Mouse (Mus musculus) spleen, postnatal 4 days (tissue): ENCODE results near the gene Islr2.

Experiments
- DNase-seq, 2 experiments: peaks; one replicate each; pipeline ENCODE4 v3.0.0; 2022; ENCODE audit warnings: low spot score in 2 of 2

Gene Islr2

DNA sequence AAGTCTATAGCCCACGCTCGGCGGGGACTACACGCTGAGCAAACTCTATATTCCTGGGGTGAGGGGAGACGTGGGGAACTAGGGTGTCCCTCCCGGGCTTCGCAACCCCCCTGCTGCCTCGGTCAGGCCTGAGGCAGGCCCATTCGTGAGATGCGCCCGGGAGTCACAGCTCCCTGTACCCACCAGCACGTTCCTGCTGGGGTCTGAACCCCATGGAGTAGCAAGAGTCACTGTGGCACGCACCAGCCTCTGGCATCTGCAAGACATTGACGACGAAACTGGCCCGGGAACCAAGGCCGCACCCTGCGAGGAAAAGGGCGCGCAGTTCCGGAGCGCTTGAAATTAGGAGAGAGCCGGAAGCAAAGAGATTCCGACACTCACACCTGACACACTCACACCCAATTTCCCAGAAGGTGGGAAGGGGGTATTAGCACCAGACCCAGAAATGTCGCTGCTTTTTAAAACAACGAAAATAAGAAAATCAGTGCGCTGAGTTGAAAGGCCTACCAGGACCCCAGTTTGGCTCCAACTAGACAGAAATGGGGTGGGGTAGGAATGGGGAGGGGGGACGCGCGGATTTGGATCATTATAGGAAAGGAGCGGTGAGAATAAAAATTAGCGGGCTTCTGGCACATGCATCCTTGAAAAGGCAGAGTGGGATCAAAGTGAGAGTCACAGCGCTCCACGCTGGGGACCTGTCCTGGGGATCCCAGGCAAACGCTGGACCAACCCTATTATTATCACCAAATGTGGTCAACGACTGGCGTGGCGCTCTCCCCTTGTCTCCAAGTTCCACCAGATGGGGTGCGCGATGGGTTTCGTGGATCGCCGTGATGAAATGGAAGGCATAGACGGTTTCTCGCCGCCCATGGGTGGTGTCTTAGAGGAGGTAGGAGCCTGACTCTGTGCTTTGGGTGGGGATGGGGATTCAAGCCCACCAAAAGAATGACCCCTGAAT is 7.2 kb downstream of the Islr2 start:
- peak in 1 of 2 experiments; percentile 64 for DNase-seq

DNA sequence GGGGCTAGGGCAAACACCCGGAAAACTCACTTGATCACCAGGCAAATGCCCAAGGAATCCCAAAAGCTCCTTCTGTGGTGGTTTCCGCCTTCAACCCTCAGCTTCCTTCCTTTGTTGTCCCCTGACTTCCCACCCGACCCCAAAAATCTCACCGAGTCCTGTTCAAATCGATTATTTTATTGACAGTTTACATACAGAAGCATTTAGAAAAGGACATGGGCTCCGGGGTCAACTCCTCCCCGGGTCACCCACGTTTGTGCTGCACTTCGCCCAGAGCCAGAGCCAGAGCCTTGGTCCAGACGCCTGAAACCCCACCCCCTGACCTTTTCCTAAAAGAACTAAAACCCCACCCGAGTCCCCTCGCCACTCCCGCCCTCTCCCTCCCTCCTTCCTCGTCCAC is 8.0 kb downstream of the Islr2 start:
- DNase-seq: no peak

DNA sequence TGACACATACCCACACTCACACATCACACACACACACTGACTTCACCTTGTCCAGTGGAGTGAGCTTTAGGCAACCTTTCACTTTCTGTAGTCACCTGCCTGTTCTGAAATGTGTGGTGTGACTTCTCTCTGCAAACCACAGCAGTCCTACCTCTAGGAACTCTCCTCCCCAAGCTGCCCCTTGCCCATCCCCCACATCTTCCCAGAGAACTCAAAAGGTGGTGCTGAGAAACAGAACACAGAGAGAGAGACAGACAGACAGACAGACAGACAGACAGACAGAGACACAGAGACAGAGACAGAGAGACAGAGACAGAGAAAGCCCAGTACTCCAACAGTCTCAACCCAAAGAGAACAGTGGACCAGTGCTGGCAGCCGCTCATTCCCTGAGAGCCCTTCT is 8.4 kb downstream of the Islr2 start:
- DNase-seq: no peak

DNA sequence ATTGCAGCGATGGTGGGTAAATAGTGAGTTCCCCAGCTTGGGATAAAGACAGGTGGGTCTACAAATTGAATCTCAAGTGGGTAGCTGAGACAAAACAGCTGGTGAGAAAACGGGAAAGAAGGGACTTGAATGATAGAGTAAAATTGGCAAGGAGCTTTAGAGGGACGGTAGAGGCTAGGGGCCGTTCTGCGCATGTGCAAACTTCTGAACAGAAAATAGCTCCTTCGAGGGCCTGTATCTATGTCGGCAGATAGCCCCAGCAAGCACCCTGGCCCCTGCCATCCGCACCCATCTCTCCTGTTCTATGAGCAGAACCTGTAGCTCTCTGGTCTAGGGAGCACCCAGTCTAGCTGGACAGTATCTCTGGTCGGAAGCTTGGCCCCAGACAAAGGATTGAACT is 9.9 kb downstream of the Islr2 start:
- DNase-seq: no peak

DNA sequence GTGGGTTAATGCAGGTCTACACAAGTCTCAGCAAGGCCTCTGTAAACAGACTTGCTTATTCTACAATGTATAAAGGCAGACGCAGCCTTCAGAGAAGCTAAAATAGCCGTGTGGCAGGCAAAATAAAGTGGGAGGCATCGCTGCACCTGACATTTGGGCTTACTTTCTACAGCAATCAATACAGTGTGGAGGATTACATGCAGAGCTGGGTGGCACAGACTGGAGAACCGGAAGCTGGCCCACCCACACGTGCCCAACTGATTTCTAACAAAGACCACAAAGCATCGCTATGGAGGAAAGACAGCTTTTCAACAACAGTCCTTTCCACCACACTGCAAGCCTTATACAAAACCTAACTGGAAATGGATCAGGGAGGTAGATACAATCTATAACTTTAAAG is 19.7 kb downstream of the Islr2 start:
- no peak for DNase-seq

DNA sequence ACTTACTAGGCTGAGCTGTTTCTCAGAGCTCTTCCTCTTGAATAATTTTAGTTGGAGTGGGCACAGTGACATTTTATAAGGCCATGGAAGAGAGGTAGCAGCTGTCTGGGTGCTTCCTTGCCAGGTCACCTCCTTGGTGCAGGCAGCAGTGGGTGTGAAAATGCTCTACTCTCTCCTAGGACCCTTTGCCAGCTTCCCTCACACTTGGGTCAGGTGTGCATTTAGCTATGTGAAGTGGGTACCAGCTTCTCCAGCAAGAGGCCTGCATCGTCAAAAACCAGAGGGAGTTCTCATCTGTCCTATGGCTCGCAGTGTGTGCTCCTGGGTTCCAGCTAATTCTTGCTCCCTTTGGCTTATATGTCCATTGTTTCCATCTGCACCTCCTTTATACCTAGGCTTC is 24.7 kb downstream of the Islr2 start:
- no peak for DNase-seq

DNA sequence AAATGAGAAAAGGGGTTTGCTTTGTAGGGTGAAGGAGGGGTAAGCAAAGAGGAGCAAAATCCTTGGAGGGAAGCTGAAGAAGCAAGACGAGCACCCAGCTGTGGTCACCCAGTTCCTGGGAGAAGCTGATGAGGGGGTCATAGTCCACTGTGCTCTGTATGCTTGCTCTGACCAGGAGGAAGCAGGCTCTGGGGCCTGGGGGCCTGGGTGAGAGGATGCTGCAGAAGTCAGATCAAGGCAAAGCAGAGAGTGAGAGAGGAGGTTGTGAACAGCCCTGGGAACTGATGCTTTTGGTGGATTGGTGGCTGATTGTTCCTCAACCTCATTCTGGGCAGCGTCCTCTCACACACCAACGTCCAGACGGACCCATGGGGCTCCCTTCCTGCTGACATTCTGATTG is 27.0 kb downstream of the Islr2 start:
- no peak for DNase-seq

DNA sequence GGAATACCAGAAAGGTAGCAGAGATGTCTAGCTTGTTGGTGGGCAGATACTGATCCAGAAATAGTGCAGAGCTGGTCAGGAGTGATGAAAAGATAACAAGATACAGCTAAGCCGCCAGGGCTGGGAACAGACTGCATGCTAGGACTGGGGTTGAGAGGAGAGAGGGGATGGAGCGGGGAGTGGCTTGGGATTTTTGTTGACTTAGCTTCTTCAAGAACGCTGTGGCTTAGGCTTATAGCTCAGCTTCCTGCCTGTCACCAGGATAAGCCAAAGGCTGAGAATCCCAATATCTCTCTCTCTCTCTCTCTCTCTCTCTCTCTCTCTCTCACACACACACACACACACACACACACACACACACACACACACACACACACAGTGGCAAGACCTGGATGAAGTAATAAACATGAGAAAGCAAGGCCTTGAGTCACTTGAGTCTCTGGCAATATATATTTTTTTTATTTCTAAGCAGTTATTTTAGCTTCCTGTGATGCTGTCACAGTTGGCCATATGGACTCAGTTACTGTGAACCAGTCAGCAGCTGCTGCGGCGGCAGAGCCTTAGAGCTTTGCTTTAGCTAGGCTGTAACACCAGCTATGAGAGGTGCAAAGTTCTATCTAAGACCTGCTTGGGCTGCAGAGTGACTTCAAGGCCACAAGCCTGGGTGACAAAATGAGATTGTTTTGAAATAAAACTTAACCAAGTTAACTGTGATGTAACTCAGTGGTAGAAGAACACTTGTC is 28.2 kb downstream of the Islr2 start:
- no peak for DNase-seq

DNA sequence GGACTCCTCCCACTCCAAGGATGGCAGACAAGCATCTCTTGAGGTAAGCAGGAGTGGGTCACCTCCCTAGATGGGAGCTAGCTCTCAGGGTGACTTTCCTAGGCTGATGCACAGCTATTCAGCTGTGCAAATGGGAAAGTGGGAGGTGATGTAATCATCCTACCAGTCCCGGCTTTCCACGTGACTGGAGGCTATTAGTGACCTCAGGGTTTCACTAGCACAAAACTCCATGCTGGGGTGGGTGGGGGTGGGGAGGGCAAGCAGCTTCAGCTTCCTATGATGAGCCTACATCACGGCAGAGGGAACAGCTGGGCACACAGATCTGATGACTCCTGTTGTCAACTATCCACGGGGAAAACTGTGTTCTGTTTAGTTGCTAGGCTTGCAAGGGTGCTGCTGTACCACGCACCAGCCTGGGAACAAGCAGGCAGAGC is 29.3 kb downstream of the Islr2 start:
- DNase-seq: no peak

DNA sequence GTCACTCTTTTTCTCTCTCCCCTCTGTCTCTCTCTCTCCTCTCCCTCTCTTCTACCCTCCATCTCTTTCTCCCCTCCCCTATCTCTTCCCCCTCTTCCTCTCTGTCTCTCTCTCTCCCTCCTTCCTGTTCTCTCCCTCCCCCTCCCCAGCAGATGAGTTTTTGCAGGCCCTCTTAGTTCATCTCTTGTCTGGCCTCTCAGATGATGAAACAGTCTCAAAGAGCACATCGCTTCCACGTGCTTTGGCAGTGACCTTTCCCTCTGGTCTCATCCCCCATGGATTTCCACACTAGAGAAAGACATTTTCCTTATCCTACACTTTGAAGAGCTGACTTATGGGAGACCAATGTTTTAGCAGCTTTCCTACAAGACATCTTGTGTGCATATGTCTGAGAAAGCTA is 31.3 kb downstream of the Islr2 start:
- no peak for DNase-seq

DNA sequence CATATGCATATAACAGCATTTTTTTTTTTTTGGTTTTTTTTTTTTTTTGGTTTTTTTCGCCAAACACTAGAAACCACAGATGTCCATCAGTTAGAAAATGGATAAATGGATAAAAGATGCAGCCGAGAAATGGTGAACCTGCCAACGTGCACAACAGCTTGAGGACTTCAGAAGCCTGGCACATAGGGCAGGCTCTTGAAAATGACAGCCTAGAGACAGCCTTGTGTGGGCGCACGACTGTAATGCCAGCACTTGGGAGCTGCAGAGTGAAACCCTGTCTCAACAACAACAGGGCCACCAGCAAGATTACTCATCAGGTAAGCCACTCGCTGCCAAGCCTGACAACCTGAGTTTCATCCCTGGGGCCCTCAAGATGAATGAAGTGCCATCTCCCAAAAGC is 34.7 kb downstream of the Islr2 start:
- DNase-seq: no peak

DNA sequence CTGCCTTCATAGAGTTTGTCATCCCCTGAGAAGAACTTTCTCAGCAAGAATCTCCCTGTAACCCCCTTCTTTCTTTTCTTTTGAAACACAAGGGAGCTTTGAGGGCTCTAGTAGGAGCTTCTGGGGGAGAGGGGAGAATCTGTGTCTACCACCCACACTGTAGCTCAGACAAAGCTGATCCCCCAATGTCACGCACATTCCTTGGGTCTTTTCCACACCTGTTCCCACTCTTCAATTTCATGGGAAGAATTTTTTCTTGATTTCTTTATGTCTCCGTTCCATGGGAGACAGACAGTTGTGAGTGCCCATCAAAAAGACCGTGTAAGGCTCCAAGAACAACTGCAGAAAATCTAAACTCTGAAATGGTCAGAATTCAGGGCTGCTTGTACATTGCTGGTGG is 35.2 kb downstream of the Islr2 start:
- DNase-seq: no peak

DNA sequence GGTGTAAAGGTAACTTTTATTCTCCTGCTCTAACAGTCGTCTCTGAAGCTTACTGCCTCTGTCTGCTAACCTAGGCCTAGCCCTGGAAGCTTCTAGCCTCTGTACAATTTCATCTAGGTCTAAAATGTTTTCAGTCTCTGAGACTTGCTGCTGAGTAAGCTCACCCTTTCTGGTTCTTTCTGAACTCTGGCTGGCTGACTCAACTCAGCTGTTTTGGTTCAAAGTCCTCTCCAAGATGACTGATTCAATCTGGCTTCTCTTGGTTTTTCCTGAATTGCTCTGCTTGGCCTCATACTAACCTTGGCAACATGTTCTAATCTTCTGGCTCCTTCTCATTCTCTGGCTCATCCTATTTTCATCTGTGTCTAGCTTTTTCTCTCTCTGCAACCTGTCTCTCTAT is 38.3 kb downstream of the Islr2 start:
- DNase-seq: no peak

DNA sequence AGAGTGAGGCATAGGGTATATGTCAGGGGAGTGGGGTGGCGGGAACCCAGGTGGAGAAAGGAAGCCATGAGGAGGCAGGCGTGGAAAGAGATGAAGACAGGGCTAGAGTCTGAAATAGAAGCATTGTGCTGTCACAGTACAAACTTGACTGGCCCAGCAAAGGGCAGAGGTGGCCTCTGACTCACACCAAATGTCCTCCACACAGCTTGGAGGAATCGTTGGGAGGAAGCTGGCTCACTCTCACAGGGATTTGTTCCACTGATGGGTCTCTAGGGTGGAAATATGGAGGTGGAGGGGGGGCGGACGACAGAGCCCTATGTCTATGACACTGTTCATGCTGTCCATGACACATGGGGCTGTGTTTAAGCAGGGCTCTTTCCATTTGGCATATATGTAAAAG is 41.0 kb downstream of the Islr2 start:
- DNase-seq: no peak

DNA sequence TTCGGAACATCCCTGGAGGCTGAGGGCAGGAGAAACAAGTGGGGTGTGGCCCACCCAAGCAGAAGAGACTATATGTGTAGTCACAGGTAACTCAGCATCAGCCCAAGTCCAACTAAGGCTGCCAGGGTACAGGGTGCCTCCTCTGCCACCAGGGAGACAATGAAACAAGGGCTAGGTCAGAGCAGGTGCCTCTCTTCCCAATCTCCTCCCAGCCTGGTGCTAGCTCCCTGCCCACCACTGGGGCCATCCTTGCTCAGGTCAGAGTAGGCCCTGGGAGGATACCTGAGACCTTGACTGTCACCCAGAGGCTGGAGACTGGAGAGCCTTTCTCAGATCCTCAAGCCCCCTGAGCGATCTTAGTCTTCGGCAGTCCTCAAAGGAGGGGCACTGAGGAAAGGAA is 41.9 kb downstream of the Islr2 start:
- DNase-seq: no peak

DNA sequence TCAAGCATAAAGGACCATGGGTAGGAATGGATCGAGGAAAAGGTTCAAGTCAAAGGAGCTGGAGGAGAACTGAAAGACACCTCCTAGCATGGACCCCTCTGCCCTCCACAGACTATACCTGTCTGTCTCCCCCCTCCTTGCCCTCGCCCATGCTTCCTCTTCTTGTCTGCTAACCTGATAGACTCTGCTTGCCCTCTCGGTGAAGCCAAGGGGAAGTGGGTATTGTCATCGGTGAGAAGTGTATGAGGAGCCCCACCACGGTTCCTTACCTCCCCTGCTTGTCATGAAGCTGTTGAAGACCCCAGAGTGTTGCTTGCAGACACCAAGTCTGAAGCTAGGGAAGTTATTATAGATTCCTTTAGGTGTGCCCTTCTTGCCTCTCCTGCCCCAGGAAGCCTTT is 43.8 kb downstream of the Islr2 start:
- no peak for DNase-seq

DNA sequence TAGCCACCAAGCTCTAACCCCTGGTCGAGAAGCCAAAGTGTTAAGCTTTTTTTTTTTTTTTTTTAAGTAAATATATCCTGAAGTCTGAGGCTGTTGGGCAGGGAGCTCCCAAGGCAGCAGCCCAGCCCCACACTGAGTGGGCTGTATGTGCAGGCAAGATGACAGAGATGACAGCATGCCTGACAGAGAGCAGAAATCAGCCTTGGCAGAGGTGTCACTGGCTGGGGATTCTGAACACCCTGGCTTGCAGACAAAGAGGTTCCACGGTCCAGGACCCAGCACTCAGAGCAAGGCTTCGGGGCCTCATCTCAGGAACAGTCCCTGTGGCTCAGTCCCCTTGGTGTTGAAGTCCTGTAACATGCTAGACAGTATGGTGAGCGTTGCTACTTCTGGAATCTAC is 44.3 kb downstream of the Islr2 start:
- DNase-seq: no peak

DNA sequence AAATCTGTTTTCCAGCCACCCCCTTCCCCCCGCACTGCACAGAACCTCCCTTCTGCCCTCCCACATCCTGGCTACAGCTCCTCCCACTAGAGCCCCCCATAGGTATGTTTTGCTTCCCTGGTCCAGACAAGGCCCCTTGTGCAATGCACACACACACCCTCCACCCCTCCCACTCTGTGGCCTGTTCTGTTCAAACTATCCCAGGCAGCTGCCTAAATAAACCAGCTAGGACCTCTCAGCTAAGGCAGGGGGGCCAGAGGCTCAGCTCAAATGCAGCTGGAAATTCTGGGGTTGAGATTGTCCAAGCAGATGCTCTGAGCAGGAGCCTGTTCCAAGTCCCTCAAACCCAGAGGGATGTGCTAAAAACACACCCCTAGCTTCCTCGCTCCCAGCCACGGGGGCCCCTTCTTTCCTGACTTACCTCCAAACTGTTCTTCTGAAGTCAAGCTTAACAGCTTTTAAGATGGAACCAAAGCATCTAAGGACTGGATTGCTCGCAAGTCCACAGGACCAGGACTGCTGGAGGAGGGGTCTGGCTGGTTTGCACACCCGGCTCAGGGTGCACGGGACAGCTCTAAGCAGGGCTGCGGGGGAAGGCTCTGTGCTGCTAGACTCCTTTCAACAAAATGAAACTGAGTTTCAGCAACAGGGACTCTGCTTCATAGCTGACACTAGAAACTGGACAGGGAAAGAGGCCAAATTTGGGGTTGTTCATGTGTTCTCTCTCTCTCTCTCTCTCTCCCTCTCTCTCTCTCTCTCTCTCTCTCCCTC is 45.4 kb downstream of the Islr2 start:
- DNase-seq: no peak

DNA sequence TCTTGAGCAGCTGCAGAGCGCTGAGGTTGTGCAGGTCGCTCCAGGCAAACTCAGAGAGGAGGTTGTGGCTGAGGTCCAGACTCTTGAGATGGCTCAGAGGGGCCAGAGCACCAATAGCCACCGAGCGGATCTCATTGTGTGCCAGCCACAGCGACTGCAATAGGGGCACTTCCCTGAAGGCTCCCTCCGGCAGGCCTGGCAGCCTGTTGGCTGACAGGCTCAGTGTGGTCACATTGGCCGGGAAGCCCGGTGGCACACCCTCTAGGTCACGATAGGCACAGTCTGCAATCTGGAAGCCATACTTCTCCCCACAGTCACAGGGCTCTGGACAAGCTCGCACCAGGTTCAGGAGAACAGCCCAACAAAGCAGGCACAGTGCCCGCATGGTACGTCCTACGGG is 46.3 kb downstream of the Islr2 start:
- DNase-seq: no peak

DNA sequence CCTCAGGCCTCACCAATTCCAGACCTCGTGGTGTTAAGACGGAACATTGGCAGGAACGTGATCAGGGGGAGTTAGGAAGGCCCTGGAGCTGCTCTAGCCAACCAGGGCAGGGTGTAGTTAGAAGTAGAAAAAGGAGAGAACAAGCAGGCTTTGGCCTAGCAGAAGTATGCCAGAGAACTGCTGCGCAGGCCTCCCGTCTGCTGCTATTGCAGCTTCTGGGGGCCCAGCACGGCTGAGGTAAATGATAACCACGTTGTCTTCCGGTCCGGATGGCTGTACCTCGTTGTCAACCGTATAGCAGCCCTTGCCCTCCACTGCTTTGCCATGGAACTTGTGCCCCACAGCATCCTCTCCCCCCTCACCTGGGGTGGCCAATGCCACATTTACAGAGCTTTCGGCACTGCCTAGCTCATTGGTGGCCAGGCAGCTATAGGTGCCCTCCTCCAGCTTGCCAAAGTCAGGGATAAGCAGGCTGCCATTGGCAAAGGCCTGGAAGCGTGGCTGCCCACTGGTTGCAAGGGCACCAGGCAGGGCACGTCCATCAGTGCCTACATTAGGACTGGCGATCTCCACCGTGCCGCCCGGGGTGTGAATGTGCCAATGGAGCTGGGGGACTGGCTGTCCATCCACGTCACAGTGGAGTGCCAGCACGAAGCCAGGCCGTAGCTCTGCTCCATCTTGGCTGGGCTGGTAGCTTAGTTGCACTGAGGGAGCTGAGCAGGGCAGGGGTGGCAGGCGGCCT is 47.1 kb downstream of the Islr2 start:
- DNase-seq: no peak

DNA sequence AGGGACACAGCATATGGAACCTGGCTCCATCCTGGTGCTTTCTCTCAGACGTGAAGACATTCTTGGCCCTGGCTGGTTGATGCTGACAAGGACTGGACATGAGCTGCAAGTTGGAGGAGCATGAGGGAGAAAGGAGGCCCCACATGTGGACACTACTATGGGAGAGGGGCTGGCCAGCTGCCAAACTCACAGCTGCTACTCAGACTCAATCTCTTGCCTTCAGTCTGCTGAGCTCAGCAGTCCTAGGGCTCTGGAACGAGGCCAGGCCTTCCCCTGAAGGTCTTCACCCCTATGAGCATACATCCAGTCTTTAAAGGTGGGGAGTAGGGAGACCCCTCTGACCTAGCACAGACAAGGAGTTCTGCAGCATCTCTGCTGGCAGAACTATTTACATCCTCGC is 48.8 kb downstream of the Islr2 start:
- DNase-seq: peak in 1 of 2 experiments; percentile 26

DNA sequence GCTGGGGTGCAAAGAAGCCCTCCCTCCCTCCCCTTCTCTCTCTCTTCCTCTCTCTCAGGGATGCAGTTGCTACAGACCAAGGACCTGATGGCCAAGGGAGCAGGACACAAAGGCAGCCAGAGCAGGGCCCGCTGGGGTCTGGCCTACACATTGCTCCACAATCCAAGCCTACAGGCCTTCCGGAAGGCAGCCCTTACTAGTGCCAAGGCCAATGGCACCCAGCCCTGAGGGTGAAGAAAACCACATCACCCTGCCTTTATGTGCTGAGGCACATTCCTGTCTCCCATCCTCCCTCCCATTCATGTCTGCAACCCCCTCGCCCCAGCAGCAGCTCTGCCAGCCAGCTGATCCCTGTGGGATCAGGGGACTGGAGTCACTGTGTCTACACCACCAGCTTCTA is 51.0 kb downstream of the Islr2 start:
- no peak for DNase-seq
